Mouse (Mus musculus) kidney, adult 2 months (tissue): Measurements from ENCODE around the gene Smg6. TPM values are rescaled to one million over a fixed set of nuclear protein-coding genes. Genes with fewer than 3 reads are reported as not detected.
A peak's percentile ranks its signal among the peaks of the same experiment; 100 is the strongest.

Experiments used
- DNase-seq: peaks from one replicate; pipeline ENCODE4 v3.0.0; 2021
- H3K27ac ChIP-seq: fragments of 200-500 bp; 2 replicates; pipeline ENCODE4 v1.5.1; 2012; ENCODE audit warnings: low read depth, low read length, control low read depth, inconsistent platforms; ENCODE audit not compliant: insufficient read depth
- H3K27me3 ChIP-seq: fragments of 200-500 bp; replicated peaks from 2 replicates; pipeline ENCODE4 v1.6.1; 2012; ENCODE audit warnings: mild to moderate bottlenecking, moderate library complexity, low read length, inconsistent platforms; ENCODE audit not compliant: control insufficient read depth, insufficient read depth
- H3K36me3 ChIP-seq: fragments of 200-500 bp; 2 replicates; pipeline ENCODE4 v1.6.1; 2012; ENCODE audit warnings: mild to moderate bottlenecking, moderate library complexity, low read length, inconsistent platforms; ENCODE audit not compliant: control insufficient read depth, insufficient read depth
- H3K4me1 ChIP-seq: fragments of 200-500 bp; 2 replicates; pipeline ENCODE4 v1.6.1; 2011; ENCODE audit warnings: low read length; ENCODE audit not compliant: control insufficient read depth, insufficient read depth
- H3K4me3 ChIP-seq: fragments of 200-500 bp; 2 replicates; pipeline ENCODE4 v1.5.1; 2011; ENCODE audit warnings: mild to moderate bottlenecking, low read depth, low read length, control low read depth; ENCODE audit not compliant: insufficient read depth
- CTCF ChIP-seq: fragments of 200-500 bp; conservative IDR thresholded peaks from 2 replicates; pipeline ENCODE4 v1.5.1; 2011; ENCODE audit warnings: low read depth, mild to moderate bottlenecking, control low read depth, low read length, moderate library complexity, mixed read lengths; ENCODE audit not compliant: insufficient read depth, insufficient read length
- POLR2A ChIP-seq: fragments of 200-500 bp; IDR thresholded peaks from one replicate; pipeline ENCODE4 v1.6.1; 2011; ENCODE audit warnings: low read depth, low read length, control low read depth
- WGBS: fragments of 180-500 bp; shearing (Covaris S2); methylation state at CpG from one replicate; pipeline ENCODE4 v1.1.7; 2018; 5-methylcytosine and 5-hydroxymethylcytosine counted together
- polyA plus RNA-seq: library from polyadenylated mRNA; depleted of rRNA; stranded (reverse); fragments of >200 nt; gene quantifications from 2 replicates; pipeline ENCODE4 v1.2.3, GENCODE M21; 2012

The Smg6 gene
- polyA plus RNA-seq, 1 experiment = 35.2 TPM

DNA sequence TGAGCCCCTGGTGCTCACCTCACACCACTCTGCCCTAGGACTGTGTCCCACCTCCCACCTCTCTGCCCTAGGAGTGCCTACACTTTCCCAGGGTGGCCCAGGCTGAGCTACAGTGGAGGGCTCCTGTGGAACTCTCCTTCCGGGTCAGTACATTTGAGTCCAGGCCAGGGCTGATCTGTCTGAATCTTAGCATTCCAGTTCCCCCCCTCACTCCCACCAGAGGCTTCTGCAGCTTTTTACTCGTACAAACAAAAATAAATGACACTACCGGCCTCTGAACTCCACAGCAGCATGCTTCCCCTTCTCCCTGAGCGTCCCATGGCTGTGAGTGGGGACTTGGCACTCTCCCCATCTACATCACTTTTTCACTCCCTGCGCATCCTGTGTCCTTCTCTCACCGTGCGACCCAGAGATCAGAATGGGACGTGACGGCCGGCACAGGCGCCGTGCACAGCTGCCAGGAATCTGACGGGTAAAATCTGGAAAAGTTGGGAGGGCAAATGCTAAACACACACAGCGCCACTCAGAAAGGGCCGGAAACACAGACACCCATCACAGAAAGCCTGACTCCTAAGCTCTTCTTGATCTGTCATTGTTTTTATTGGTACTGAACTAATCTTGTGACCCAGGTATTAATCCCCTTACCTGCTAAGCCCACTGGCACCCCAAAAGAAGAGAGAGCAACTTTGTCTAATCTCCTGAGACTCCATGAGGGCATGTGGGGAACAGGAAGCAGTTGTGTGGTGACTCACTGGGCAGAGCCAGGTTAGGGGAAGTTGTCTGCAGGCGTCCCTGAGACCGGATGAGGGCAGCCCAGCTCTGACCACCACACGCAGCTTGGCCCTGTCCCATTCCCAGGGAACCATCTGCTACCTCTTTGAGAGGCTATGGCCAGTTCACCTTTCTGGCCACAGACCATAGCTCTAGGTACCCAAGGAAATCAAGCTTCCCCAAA lies 227.3 kb downstream of the Smg6 start:
- TF ChIP-seq POLR2A (no peak), CTCF (no peak)
- H3K27me3 ChIP-seq = no peaks in the 10 kb centered on the region
- peak overlapping the region; percentile 95 for H3K27ac ChIP-seq
- WGBS = 61% methylated on average over 18 of the region's 18 CpGs
- peaks cover 12% of the 10 kb centered on the region; the same call in 1 of the 2 replicates for H3K4me1 ChIP-seq
- 0 out of 2 replicates have a peak, but pooled peaks cover 2% of the 10 kb centered on the region for H3K36me3 ChIP-seq
- H3K4me3 ChIP-seq = no peak overlapping the region
- peak; percentile 70 for DNase-seq

- peaks cover 10% of the 10 kb centered on the region; the same call in 1 of the 2 replicates for H3K4me1 ChIP-seq
- no peak for DNase-seq
- no peaks in the 10 kb centered on the region for H3K27me3 ChIP-seq
- 0 out of 2 replicates have a peak, but pooled peaks cover 2% of the 10 kb centered on the region for H3K36me3 ChIP-seq
- no peak overlapping the region for H3K27ac ChIP-seq
- H3K4me3 ChIP-seq = no peak overlapping the region
- 61% methylated on average over 6 of the region's 6 CpGs for WGBS
- 0 out of 2 replicates have a peak, but pooled peaks have one; percentile 15 for TF ChIP-seq CTCF
- TF ChIP-seq POLR2A = no peak
Measured at GRCm38 (mm10) chr11:75154053-75154585, 228.5 kb downstream of the Smg6 start.

- 0 out of 2 replicates have a peak, but pooled peaks cover 2% of the 10 kb centered on the region for H3K36me3 ChIP-seq
- no peaks in the 10 kb centered on the region for H3K27me3 ChIP-seq
- 76% methylated on average over 6 of the region's 6 CpGs for WGBS
- H3K27ac ChIP-seq = no peak overlapping the region
- DNase-seq = no peak
- H3K4me3 ChIP-seq = no peak overlapping the region
- no peak for TF ChIP-seq POLR2A
- TF ChIP-seq CTCF = no peak
- peaks cover 10% of the 10 kb centered on the region; the same call in 1 of the 2 replicates for H3K4me1 ChIP-seq
Measured at GRCm38 (mm10) chr11:75155985-75156384, 230.4 kb downstream of the Smg6 start.

DNA sequence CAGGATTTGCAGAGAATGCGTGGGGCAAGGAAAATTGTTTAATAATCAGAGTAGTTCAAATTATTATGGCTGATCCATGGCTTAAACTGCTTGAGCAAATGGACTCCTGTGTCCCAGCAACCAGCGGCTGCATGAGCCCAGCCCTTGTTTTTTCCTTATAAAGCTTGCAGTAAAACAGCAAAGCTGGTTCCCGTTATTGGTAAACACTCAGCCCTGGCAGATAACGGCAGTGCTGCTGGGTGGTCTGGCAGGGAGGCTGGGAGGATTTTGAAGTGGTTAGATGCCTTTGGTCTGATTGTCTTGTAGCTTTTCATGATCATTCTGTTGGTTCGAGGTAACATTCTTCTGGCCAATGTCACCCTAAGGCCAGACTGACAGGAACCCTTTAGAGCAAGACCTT lies 230.8 kb downstream of the Smg6 start:
- WGBS = 73% methylated on average over 5 of the region's 5 CpGs
- Histone ChIP-seq H3K4me3 (no peak overlapping the region), H3K27ac (peak overlapping the region; percentile 37), H3K27me3 (no peaks in the 10 kb centered on the region), H3K36me3 (no peaks in the 10 kb centered on the region), H3K4me1 (peaks cover 10% of the 10 kb centered on the region; the same call in 1 of the 2 replicates)
- TF ChIP-seq POLR2A = no peak
- no peak for TF ChIP-seq CTCF
- DNase-seq = no peak

DNA sequence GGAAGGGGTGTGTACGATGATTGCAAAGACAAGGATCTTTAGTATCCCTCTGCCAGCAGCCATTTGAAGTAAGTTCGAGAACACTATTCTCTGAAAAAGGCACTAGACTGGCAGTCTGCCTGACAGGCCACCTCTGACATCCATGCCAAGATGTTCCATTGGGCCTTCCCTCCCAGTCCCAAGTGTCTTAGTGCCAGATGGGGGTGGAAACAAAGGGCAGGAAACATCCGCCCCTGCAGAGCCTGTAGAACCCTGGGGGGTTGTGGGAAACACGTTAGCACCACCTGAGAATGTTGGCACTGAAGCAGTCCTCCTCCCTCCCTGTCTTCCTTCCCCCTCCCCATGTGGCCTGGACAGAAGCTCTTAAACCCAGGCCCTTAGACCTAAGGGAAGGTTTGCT lies 231.4 kb downstream of the Smg6 start:
- DNase-seq = peak; percentile 63
- WGBS = 46% methylated on average over 4 of the region's 4 CpGs
- no peaks in the 10 kb centered on the region for H3K27me3 ChIP-seq
- H3K27ac ChIP-seq = peak overlapping the region; percentile 37
- no peak for TF ChIP-seq POLR2A
- TF ChIP-seq CTCF = no peak
- H3K4me1 ChIP-seq = peaks cover 10% of the 10 kb centered on the region; the same call in 1 of the 2 replicates
- no peaks in the 10 kb centered on the region for H3K36me3 ChIP-seq
- no peak overlapping the region for H3K4me3 ChIP-seq

DNA sequence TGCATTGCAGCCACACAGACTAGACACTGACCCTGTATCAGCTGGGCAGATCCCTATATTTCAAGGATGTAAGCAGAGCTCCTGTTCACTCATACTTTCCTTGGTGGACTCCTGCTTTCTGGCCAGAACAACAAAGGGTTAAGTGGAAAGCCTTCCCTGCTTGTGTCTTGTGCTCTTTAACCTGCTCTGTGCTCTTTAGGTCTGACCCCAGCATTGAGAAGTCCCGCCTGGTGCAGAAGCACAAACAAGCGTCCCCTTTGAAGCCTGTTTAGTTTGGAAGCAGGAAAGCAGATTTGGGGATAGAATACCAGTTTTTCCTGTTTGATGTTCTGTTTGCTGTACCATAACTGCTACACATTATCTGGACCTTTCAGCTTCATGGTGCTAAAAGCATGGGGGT lies 232.3 kb downstream of the Smg6 start:
- TF ChIP-seq POLR2A = no peak
- no peak for TF ChIP-seq CTCF
- no peak for DNase-seq
- peaks cover 6% of the 10 kb centered on the region; the same call in 1 of the 2 replicates for H3K4me1 ChIP-seq
- no peaks in the 10 kb centered on the region; the same call in 1 of the 2 replicates for H3K36me3 ChIP-seq
- H3K27ac ChIP-seq = peak overlapping the region; percentile 32; the same call in 1 of the 2 replicates
- no peak overlapping the region for H3K4me3 ChIP-seq
- no peaks in the 10 kb centered on the region for H3K27me3 ChIP-seq
- WGBS = 49% methylated on average over 2 of the region's 2 CpGs
